Comparison of ENCODE assay signal across 10 mouse cellular contexts in the genomic region with DNA sequence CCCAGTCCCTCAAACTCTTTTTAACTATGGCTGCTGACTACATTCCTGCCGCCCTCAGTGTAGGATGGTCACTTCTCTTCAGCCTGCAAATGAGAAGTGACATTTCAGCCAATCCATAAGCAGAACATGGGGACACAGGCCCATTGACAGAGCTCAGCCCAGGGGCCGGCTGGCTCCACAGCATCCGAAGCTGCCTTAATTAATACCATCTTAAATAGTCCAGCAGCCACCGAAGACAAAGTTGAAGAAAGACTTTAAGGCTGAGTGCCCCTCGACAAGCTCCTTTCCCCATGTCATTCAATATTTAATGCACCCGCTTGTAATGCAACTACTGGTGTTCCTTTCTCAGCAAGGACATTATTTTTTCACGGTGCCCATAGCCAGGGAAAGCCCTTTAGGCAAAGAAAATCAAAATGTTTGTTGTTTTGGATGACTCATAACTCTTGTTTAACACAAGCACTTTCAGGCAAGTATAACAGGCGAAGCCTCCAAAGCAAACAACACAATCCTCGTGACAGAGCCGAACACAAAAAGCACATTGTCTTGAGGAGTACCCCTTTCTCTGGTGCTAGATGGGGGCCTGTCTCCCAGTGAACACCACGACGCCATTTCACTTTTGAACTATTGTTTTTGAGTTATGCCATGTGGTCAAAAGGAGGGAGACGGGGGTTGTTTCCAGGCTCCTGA. TPM values are rescaled to one million over a fixed set of nuclear protein-coding genes. Genes with fewer than 3 reads are reported as not detected.
DNase-seq lines count a peak whose midpoint lies in the region; ATAC-seq lines count a peak whose summit lies in the region.
"Had no signal": no experiment of that assay in that cellular context is flagged by ENCODE, and none has a peak within 500 bp of the region (broad histone marks: within the 10 kb centered on the region; RNA-seq: fewer than 3 reads in every experiment).

No protein-coding gene starts in this region.

- no peaks in the 10 kb centered on the region for H3K9me3 ChIP-seq in lung, embryonic 15.5 days
- no peaks in the 10 kb centered on the region for H3K9me3 ChIP-seq in limb, embryonic 11.5 days (ENCODE audit: control insufficient read depth, low read length)
- H3K9me3 ChIP-seq: liver, embryonic 15.5 days had no signal

- H3K27ac ChIP-seq in lung, embryonic 15.5 days, result no peak overlapping the region
- H3K27ac ChIP-seq in limb, embryonic 11.5 days (replicated peaks; ENCODE audit: low read depth, low read length), result 0 out of 2 replicates have a peak overlapping the region, but pooled peaks have one; percentile 16
- H3K27ac ChIP-seq: liver, embryonic 15.5 days had no signal

- WGBS in lung, embryonic 15.5 days, result 40% methylated on average over 13 of the region's 13 CpGs
- WGBS in limb, embryonic 11.5 days, result 15% methylated on average over 13 of the region's 13 CpGs

- H3K4me2 ChIP-seq in lung, embryonic 15.5 days, result peak overlapping the region; percentile 55
- peak overlapping the region; percentile 49; the same call in 1 of the 2 replicates for H3K4me2 ChIP-seq in limb, embryonic 11.5 days (ENCODE audit: low read depth, severe bottlenecking)

- no peak overlapping the region for H3K4me3 ChIP-seq in lung, embryonic 15.5 days
- H3K4me3 ChIP-seq in limb, embryonic 11.5 days (ENCODE audit: low read depth, low read length), result no peak overlapping the region

- H3K4me1 ChIP-seq in lung, embryonic 15.5 days, result peaks cover 25% of the 10 kb centered on the region
- peaks cover 29% of the 10 kb centered on the region for H3K4me1 ChIP-seq in limb, embryonic 11.5 days (ENCODE audit: control insufficient read depth, insufficient read depth, low read length)

- H3K27me3 ChIP-seq in lung, embryonic 15.5 days, result peaks cover 88% of the 10 kb centered on the region
- H3K27me3 ChIP-seq in limb, embryonic 11.5 days (ENCODE audit: control insufficient read depth, insufficient read depth, low read length), result 0 out of 2 replicates have a peak, but pooled peaks cover 6% of the 10 kb centered on the region

- ATAC-seq in cerebellum, adult (ENCODE audit: insufficient number of reproducible peaks, low FRiP score, low TSS enrichment), result no peak
- ATAC-seq in lung, embryonic 15.5 days (ENCODE audit: borderline replicate concordance, extremely low read depth, low FRiP score, low TSS enrichment), result no peak
- ATAC-seq in limb, embryonic 11.5 days (ENCODE audit: insufficient number of reproducible peaks, low FRiP score, low TSS enrichment, low read depth), result peak; percentile 40; the same call in 1 of the 2 replicates
- ATAC-seq: inflammation-experienced regulatory T-cells, adult 6 months had no signal

- H3K36me3 ChIP-seq in lung, embryonic 15.5 days, result no peaks in the 10 kb centered on the region
- H3K36me3 ChIP-seq in limb, embryonic 11.5 days (ENCODE audit: control insufficient read depth, insufficient read depth, low read length), result no peaks in the 10 kb centered on the region
- H3K36me3 ChIP-seq: liver, embryonic 15.5 days had no signal

- DNase-seq in cerebellum, adult 9-10 months, result peak; percentile 38
- DNase-seq in lung, postnatal 36 days, result no peak
- DNase-seq in limb, embryonic 11.5 days (ENCODE audit: low spot score), result peak; percentile 47
- peak; percentile 78 for DNase-seq in retina, embryonic 14.5 days (ENCODE audit: low spot score)
- DNase-seq in lung, postnatal 14 days, result no peak
- DNase-seq in urinary bladder, postnatal 25 days (ENCODE audit: low spot score), result no peak

- H3K9ac ChIP-seq in lung, embryonic 15.5 days, result no peak overlapping the region
- H3K9ac ChIP-seq in limb, embryonic 11.5 days (ENCODE audit: low read length), result no peak overlapping the region
- H3K9ac ChIP-seq: liver, embryonic 15.5 days had no signal

RNA-seq across cellular contexts. Expression of gene Gm5089, which starts 1.9 kb away (rescaled TPM):
- polyA plus RNA-seq in lung, embryonic 15.5 days (2015; fragmentation: Nextera tagmentation; extraction: Ambion mirVana), result not detected in 2 replicates
- 0.24 and 0.33 TPM in 2 replicates for polyA plus RNA-seq in limb, embryonic 11.5 days (2014; fragmentation: Nextera tagmentation; extraction: Ambion mirVana)
- polyA plus RNA-seq: inflammation-experienced regulatory T-cells, adult 6 months; liver, embryonic 15.5 days had no signal

RNA-seq across cellular contexts. Expression of gene Zic5, which starts 12.6 kb away (rescaled TPM):
- polyA plus RNA-seq in lung, embryonic 15.5 days (2015; fragmentation: Nextera tagmentation; extraction: Ambion mirVana), result 0.08 TPM in 1 of 2 replicates, not detected in the other
- 11.3 and 12.5 TPM in 2 replicates for polyA plus RNA-seq in limb, embryonic 11.5 days (2014; fragmentation: Nextera tagmentation; extraction: Ambion mirVana)
- polyA plus RNA-seq: liver, embryonic 15.5 days had no signal

RNA-seq across cellular contexts. Expression of gene Zic2, which starts 22.4 kb away (rescaled TPM):
- polyA plus RNA-seq in lung, embryonic 15.5 days (2015; fragmentation: Nextera tagmentation; extraction: Ambion mirVana), result not detected in 2 replicates
- 5.1 and 5.6 TPM in 2 replicates for polyA plus RNA-seq in limb, embryonic 11.5 days (2014; fragmentation: Nextera tagmentation; extraction: Ambion mirVana)
- polyA plus RNA-seq: inflammation-experienced regulatory T-cells, adult 6 months; liver, embryonic 15.5 days had no signal

RNA-seq across cellular contexts. Expression of gene Gm10837, which starts 37.5 kb away (rescaled TPM):
- polyA plus RNA-seq in lung, embryonic 15.5 days (2015; fragmentation: Nextera tagmentation; extraction: Ambion mirVana), result not detected in 2 replicates
- 0.16 and 0.19 TPM in 2 replicates for polyA plus RNA-seq in limb, embryonic 11.5 days (2014; fragmentation: Nextera tagmentation; extraction: Ambion mirVana)
- polyA plus RNA-seq: liver, embryonic 15.5 days had no signal

Comparison
In these comparisons a context has a peak if more than half of its experiments do, and no peak if none do; other contexts are left out.
1. DNase-seq: peak in cerebellum, adult 9-10 months (single experiment), limb, embryonic 11.5 days (single experiment) and retina, embryonic 14.5 days (single experiment); none in lung, postnatal 36 days (single experiment), lung, postnatal 14 days (single experiment) and urinary bladder, postnatal 25 days (single experiment).
2. RNA of gene Zic5, which starts 12.6 kb away (polyA plus RNA-seq): 11.3 to 12.5 TPM in limb, embryonic 11.5 days; 0.08 TPM in lung, embryonic 15.5 days; every median in the first group is over 10 times any median in the second.